Mouse (Mus musculus) Patski (cell line): Measurements from ENCODE around the gene Sgcb. TPM values are rescaled to one million over a fixed set of nuclear protein-coding genes. Genes with fewer than 3 reads are reported as not detected.

Source experiments
- ATAC-seq: fragments of 100-300 bp; one replicate; pipeline ENCODE4 v1.8.0; 2021
- CTCF ChIA-PET: fragments of 350-600 bp; sonication (Branson Sonifier 250); formaldehyde crosslinking; loops from one replicate; lab custom pipeline; 2022; ENCODE audit warnings: inconsistent platforms; lab: Charles Lee
- POLR2A ChIA-PET: fragments of 350-600 bp; sonication (Branson Sonifier 250); formaldehyde crosslinking; loops from one replicate; lab custom pipeline; 2022; ENCODE audit warnings: antibody characterized with exemption, inconsistent platforms; lab: Charles Lee
- DNase-seq: peaks from one replicate; pipeline ENCODE4 v3.0.0-alpha.2; 2011; ENCODE audit warnings: low read depth, low spot score
- H3K27me3 ChIP-seq: fragments of 371-371 bp; one replicate; pipeline ENCODE4 v1.5.1; 2021
- CTCF ChIP-seq: fragments of 100-300 bp; IDR thresholded peaks from one replicate; pipeline ENCODE4 v1.5.1; 2021
- in situ Hi-C: fragments of 300-500 bp; cut with MboI; formaldehyde crosslinking; loops from 3 replicates; pipeline ENCODE4 v1.11.1; 2018; ENCODE audit warnings: low pct_unique_long_range_greater_than_20kb, mixed read lengths
- polyA plus RNA-seq: library from polyadenylated mRNA; unstranded; gene quantifications from one replicate; pipeline ENCODE4 v1.2.3, GENCODE M21; 2021

Sgcb gene
- polyA plus RNA-seq, 1 experiment from 2014 or later, result 24.1 TPM

- H3K27me3 ChIP-seq, result peaks cover 15% of the 10 kb centered on the region
- ATAC-seq (no peak), DNase-seq (no peak)
- POLR2A ChIA-PET, result interaction anchor here (0.7 kb wide), 1 partner anchor 8 kb away, joined by 3 read pairs; no protein-coding TSS in a partner anchor
- in situ Hi-C loops, result loop anchor here (10.0 to 25.0 kb wide), 6 partner anchors 172 to 1482 kb away; no protein-coding TSS in a partner anchor
- no peak for TF ChIP-seq CTCF
- CTCF ChIA-PET, result interaction anchor here (0.6 to 1.6 kb wide), 4 partner anchors 8 to 855 kb away, joined by 3 to 4 read pairs (median 3); no protein-coding TSS in a partner anchor
Measured at GRCm38 (mm10) chr5:73683221-73683620, 35.6 kb upstream of the Sgcb start.

GRCm38 (mm10) chr5:73676626-73677025 lies 29.0 kb upstream of the Sgcb start:
- H3K27me3 ChIP-seq, result peaks cover 26% of the 10 kb centered on the region
- no peak for TF ChIP-seq CTCF
- in situ Hi-C loops, result loop anchor here (25.0 kb wide), 2 partner anchors 411 to 1261 kb away; no protein-coding TSS in a partner anchor
- CTCF ChIA-PET, result interaction anchor here (0.8 kb wide), 1 partner anchor 17 kb away, joined by 3 read pairs; no protein-coding TSS in a partner anchor
- POLR2A ChIA-PET, result no interaction called here
- ATAC-seq, result no peak
- DNase-seq, result no peak

DNA sequence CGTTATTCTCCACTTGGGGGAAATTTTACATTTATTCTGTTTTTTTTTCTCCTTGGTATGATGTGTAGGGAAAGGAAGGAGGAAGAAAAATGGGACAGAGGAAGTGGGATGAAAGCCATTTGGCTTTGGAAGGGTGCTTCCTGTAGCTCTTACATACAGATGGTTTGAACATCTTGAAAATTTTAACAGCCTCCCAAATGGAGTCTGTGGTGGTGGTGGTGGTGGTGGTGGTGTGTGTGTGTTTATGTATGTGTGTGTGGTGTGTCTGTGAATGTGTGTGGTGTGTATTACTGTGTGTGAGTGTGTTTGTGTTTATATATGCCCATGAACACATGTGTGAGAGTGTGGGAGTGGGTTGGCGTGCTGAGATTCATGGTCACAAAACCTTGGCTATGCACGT lies 28.0 kb upstream of the Sgcb start:
- CTCF ChIA-PET, result interaction anchor here (1.1 kb wide), 1 partner anchor 12 kb away, joined by 4 read pairs; no protein-coding TSS in a partner anchor
- in situ Hi-C loops, result loop anchor here (25.0 kb wide), 2 partner anchors 412 to 1262 kb away; no protein-coding TSS in a partner anchor
- no peak for TF ChIP-seq CTCF
- ATAC-seq (no peak), DNase-seq (no peak)
- POLR2A ChIA-PET, result interaction anchor here (0.6 kb wide), 1 partner anchor 8 kb away, joined by 3 read pairs; no protein-coding TSS in a partner anchor
- peaks cover 22% of the 10 kb centered on the region for H3K27me3 ChIP-seq

- DNase-seq (no peak), ATAC-seq (no peak)
- TF ChIP-seq CTCF, result no peak
- POLR2A ChIA-PET, result no interaction called here
- H3K27me3 ChIP-seq, result peaks cover 6% of the 10 kb centered on the region
- CTCF ChIA-PET, result no interaction called here
- in situ Hi-C loops, result no loop called here
Measured at GRCm38 (mm10) chr5:73669386-73669785, 21.8 kb upstream of the Sgcb start.

DNA sequence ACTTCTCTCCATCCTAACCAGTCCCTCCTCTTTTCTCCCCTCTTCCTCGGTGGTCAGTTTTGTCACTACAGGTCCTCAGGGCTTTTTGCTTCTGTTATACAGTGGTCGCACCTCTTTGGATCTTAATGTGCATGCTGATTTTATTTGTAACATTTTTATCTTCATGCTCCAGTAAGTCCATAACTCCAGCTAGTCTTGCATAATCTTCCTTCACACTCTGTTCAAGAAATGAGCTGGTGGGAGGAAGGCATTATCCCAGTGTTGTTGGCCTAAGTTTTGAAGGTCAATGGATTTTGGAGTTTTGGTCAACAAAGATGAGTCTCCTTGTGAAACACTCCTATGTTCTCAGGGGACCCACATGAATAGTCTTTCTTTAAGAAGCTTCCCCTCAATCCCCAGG lies 20.3 kb upstream of the Sgcb start:
- no peak for TF ChIP-seq CTCF
- no peak for DNase-seq
- peaks cover 6% of the 10 kb centered on the region for H3K27me3 ChIP-seq
- in situ Hi-C loops, result no loop called here
- no peak for ATAC-seq
- POLR2A ChIA-PET, result no interaction called here
- CTCF ChIA-PET, result interaction anchor here (1.6 kb wide), 1 partner anchor 8 kb away, joined by 5 read pairs; no protein-coding TSS in a partner anchor

DNA sequence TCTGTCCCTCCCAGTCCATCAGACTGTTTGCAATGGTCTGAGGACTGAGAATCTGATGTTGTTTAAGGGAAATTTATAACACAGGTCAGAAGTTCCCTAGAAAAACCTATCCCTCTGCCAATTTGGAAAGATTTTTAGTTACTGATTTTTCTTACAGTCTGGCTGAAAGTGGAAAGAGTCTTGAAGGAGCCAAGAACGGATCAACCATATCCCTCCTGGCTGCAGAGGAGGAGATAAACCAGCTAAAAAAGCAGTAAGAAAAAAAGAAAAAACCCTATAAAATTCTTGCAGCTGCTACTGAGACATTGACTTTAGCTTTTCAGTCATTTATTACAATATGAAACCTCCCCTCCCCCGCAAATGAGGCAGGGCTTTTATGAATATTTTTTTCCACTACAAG lies 19.1 kb upstream of the Sgcb start:
- ChIA-PET CTCF (no interaction called here), POLR2A (no interaction called here)
- DNase-seq (no peak), ATAC-seq (no peak)
- in situ Hi-C loops, result no loop called here
- TF ChIP-seq CTCF, result no peak
- peaks cover 6% of the 10 kb centered on the region for H3K27me3 ChIP-seq

GRCm38 (mm10) chr5:73651855-73652201 lies 4.2 kb upstream of the Sgcb start:
- CTCF ChIA-PET, result no interaction called here
- ATAC-seq (no peak), DNase-seq (no peak)
- in situ Hi-C loops, result no loop called here
- POLR2A ChIA-PET, result no interaction called here
- H3K27me3 ChIP-seq, result peaks cover 46% of the 10 kb centered on the region
- no peak for TF ChIP-seq CTCF

DNA sequence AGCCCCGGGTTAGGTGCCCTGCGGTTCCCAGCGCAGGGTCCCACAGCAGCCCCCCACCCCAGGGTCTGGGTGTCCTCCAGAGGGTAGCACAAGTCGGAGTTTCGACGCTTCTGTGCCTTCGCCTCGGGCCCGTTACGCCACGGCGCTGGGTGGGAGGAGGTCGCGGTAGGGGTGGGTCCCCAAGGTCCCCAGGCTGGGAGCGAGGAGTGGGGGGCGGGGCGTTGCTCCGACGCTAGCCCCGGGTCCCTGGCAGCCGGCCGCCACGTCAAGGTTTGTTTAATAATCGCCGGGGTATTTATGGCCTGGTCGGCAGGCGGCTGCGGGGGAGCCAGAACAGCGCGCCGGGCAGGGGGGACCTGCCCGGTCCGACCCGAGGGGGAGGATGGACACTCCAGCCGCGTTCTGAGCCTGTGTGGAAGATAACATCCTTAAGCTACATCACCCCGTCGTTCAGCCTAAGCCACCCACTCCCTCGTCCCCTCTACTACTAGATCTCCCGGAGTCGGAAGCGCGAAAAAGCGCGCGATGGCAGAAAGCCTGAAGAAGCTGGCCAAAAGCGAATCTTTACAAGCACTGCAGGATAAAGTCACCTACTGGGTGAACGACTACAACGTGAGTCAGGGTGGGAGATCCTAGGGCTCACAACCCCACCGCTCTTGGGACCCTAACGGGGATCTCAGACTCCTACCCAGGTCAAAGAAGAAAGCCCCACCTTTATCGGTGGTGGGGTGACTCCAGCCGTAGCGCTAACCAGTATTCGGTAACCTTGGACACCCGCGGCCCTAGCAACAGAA lies 3.7 kb upstream of the Sgcb start, which contains the start of gene Spata18:
Spata18 (plus strand) TSS at position 319 of the 794 bp plus-strand sequence.
- CTCF ChIA-PET, result no interaction called here
- peaks cover 44% of the 10 kb centered on the region for H3K27me3 ChIP-seq

GRCm38 (mm10) chr5:73650365-73650964 lies 2.9 kb upstream of the Sgcb start:
- TF ChIP-seq CTCF, result no peak
- ATAC-seq (no peak), DNase-seq (no peak)
- H3K27me3 ChIP-seq, result peaks cover 41% of the 10 kb centered on the region
- in situ Hi-C loops, result no loop called here
- ChIA-PET CTCF (no interaction called here), POLR2A (no interaction called here)

More for the DNA sequence above, 3.7 kb upstream of the Sgcb start, which contains the start of gene Spata18:
- TF ChIP-seq CTCF, result no peak
- ATAC-seq, result no peak
- in situ Hi-C loops, result no loop called here
- POLR2A ChIA-PET, result no interaction called here
- no peak for DNase-seq

DNA sequence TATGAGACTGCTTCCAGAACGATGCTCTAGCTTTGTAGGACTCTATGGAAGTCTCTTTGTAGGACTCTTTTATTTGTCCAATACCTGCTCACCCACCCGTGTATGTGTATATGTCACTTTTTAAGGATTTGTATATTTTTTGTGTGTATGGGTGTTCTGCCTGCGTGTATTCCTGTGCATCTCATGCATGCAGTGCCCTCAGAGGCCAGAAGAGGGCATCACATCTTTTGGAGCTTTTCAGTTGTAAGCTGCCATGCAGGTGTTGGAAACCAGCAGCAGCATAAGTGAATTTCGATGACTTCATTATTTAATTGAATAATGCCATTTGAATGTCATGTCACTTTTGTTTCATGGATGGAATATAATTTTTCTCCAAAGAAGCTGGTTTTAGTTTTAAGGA lies 5.5 kb downstream of the Sgcb start:
- ChIA-PET POLR2A (no interaction called here), CTCF (interaction anchor here (0.7 to 2.2 kb wide), 5 partner anchors 9 to 267 kb away, joined by 3 to 10 read pairs (median 4); partner anchors contain the start of gene Lrrc66)
- TF ChIP-seq CTCF, result no peak
- no peak for DNase-seq
- H3K27me3 ChIP-seq, result no peaks in the 10 kb centered on the region
- in situ Hi-C loops, result no loop called here
- no peak for ATAC-seq
